Mouse (Mus musculus) left cerebral cortex, postnatal 4 days (tissue): ENCODE results near the gene Mrpl10. TPM values are rescaled to one million over a fixed set of nuclear protein-coding genes. Genes with fewer than 3 reads are reported as not detected.

Source experiments
- DNase-seq: peaks from one replicate; pipeline ENCODE4 v3.0.0-alpha.2; 2022
- intact Hi-C: fragments of 180-260 bp; cut with DNase I; formaldehyde crosslinking; loops from one replicate; pipeline ENCODE4 v1.15.1; 2025
- microRNA-seq: library from miRNA; unstranded; fragments of <30 nt; microRNA quantifications from one replicate; pipeline ENCODE4 v1.2.0, GENCODE M21; 2022
- total RNA-seq, 2 experiments: library from RNA; stranded (reverse); gene quantifications; 2 replicates each; pipeline ENCODE4 v1.2.3; 2021

Gene Mrpl10
- total RNA-seq, 2 experiments from 2014 or later = 45.1 to 49.7 TPM

GRCm38 (mm10) chr11:97065538-97066295 is 24.4 kb downstream of the Mrpl10 start:
- intact Hi-C loops = no loop called here
- DNase-seq = no peak

- no peak for DNase-seq
- intact Hi-C loops = no loop called here
Observed at GRCm38 (mm10) chr11:97066656-97067360, 25.4 kb downstream of the Mrpl10 start.

- DNase-seq = peak; percentile 64
- intact Hi-C loops = no loop called here
Observed at GRCm38 (mm10) chr11:97069333-97069732, 28.0 kb downstream of the Mrpl10 start.

GRCm38 (mm10) chr11:97069770-97070169 is 28.4 kb downstream of the Mrpl10 start:
- intact Hi-C loops = loop anchor here (5.0 kb wide), 1 partner anchor 78 kb away; no protein-coding TSS in a partner anchor

GRCm38 (mm10) chr11:97071129-97071528 is 29.8 kb downstream of the Mrpl10 start:
- DNase-seq = no peak
- intact Hi-C loops = loop anchor here (5.0 kb wide), 1 partner anchor 76 kb away; no protein-coding TSS in a partner anchor

More at GRCm38 (mm10) chr11:97069770-97070169, 28.4 kb downstream of the Mrpl10 start:
- no peak for DNase-seq

GRCm38 (mm10) chr11:97072533-97072932 is 31.2 kb downstream of the Mrpl10 start:
- intact Hi-C loops = loop anchor here (5.0 kb wide), 1 partner anchor 75 kb away; no protein-coding TSS in a partner anchor
- DNase-seq = peak; percentile 35

GRCm38 (mm10) chr11:97074235-97074634 is 32.9 kb downstream of the Mrpl10 start:
- no peak for DNase-seq
- intact Hi-C loops = loop anchor here (5.0 kb wide), 1 partner anchor 73 kb away; no protein-coding TSS in a partner anchor

- intact Hi-C loops = no loop called here
- no peak for DNase-seq
Observed at GRCm38 (mm10) chr11:97078751-97079150, 37.4 kb downstream of the Mrpl10 start.

GRCm38 (mm10) chr11:97080291-97080690 is 38.9 kb downstream of the Mrpl10 start:
- no peak for DNase-seq
- intact Hi-C loops = no loop called here

- intact Hi-C loops = no loop called here
Observed at GRCm38 (mm10) chr11:97082977-97083376, 41.6 kb downstream of the Mrpl10 start.

GRCm38 (mm10) chr11:97083401-97084140 is 42.2 kb downstream of the Mrpl10 start:
- intact Hi-C loops = no loop called here
- DNase-seq = no peak

More at GRCm38 (mm10) chr11:97082977-97083376, 41.6 kb downstream of the Mrpl10 start:
- DNase-seq = peak; percentile 31

GRCm38 (mm10) chr11:97084821-97085505 is 43.6 kb downstream of the Mrpl10 start:
- no peak for DNase-seq
- intact Hi-C loops = no loop called here

- intact Hi-C loops = no loop called here
- DNase-seq = no peak
Observed at GRCm38 (mm10) chr11:97086365-97086764, 45.0 kb downstream of the Mrpl10 start.

GRCm38 (mm10) chr11:97094600-97094999 is 53.2 kb downstream of the Mrpl10 start:
- DNase-seq = no peak
- intact Hi-C loops = no loop called here

GRCm38 (mm10) chr11:97098791-97099190 is 57.4 kb downstream of the Mrpl10 start:
- intact Hi-C loops = no loop called here
- DNase-seq = no peak

Small RNA genes lying within 50 kb of the gene (microRNA-seq; reads per million reads assigned to microRNA genes)
- not detected for gene Mir8103

Other genes with a start within 250 kb of the Mrpl10 start
- gene Nfe2l1, start 211.6 kb upstream of the Mrpl10 start, total RNA-seq = 100 to 1,000 TPM; 108 to 115 TPM
- gene Copz2, start 191.7 kb upstream of the Mrpl10 start, total RNA-seq = 1 to 10 TPM; 4.1 to 5.9 TPM
- 10 to 100 TPM; 63.3 to 65.4 TPM for gene Cdk5rap3, start 125.1 kb upstream of the Mrpl10 start, total RNA-seq
- gene Prr15l, start 113.5 kb upstream of the Mrpl10 start, total RNA-seq = not detected
- gene Pnpo, start 97.6 kb upstream of the Mrpl10 start, total RNA-seq = 10 to 100 TPM; 11.7 to 15.1 TPM
- 10 to 100 TPM in 1 of 2 experiments, 1 to 10 TPM in 1; 9.5 to 11.5 TPM for gene Sp2, start 58.6 kb upstream of the Mrpl10 start, total RNA-seq
- 1 to 10 TPM in 1 of 2 experiments, under 1 TPM in 1; 0.92 to 1.1 TPM for gene Sp6, start 28.2 kb upstream of the Mrpl10 start, total RNA-seq
- 1 to 10 TPM; 5.5 to 7.3 TPM for gene Scrn2, start 11.6 kb upstream of the Mrpl10 start, total RNA-seq
- 1 to 10 TPM; 1.0 to 1.5 TPM for gene Lrrc46, start 153 bp upstream of the Mrpl10 start, total RNA-seq
- gene Osbpl7, start 9.1 kb downstream of the Mrpl10 start, total RNA-seq = 10 to 100 TPM; 15.3 to 18.4 TPM
- under 1 TPM; 0.20 to 0.32 TPM for gene Tbx21, start 73.8 kb downstream of the Mrpl10 start, total RNA-seq
- 10 to 100 TPM; 52.4 to 55.8 TPM for gene Tbkbp1, start 109.9 kb downstream of the Mrpl10 start, total RNA-seq
- 100 to 1,000 TPM; 151 to 157 TPM for gene Kpnb1, start 146.3 kb downstream of the Mrpl10 start, total RNA-seq
- 100 to 1,000 TPM; 178 to 180 TPM for gene Npepps, start 239.1 kb downstream of the Mrpl10 start, total RNA-seq